Mouse (Mus musculus): ENCODE measurements around the gene Plk3. TPM values are rescaled to one million over a fixed set of nuclear protein-coding genes. Genes with fewer than 3 reads are reported as not detected.

Plk3 gene
- 40.8 TPM for polyA plus RNA-seq (2017; shearing (Covaris generic))

DNA sequence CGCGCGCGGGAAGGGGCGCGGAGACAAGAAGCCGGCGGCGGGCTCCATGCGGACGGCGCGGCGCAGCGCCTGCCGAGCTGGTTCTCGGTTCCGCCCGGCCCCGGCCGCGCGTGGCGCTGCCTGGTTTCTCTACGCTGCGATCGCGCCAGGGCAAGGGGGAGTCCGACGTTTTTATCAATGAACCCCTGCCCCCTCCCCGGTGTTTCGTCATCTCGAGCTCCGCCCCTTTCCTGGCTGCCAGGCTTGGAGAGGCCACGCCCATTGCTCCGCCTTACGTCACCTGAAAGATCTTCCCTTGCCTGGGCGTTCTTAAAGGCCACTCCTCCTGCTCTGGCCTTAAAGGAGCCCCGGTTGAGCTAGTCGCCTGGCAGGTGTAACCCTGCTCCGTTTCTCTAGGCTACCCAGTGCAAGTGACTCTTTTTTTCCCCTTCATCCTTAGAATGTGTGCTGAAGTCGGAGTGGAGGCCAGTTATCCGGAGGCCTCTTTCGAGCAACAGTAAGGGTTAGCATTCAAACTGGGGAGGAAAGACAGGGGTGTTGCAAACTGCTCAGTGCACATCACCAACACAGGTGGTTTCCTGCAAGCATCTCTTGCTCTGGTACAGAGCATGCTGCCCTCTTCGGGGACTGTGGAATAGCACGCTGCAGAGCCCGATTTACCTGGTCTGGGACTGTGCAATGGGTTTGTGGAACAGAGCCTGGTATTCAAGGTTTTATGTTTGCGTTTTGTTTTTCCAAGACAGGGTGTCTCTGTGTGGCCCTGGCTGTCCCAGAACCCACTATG, at the start of gene Plk3:
Gene Plk3 (minus strand): TSS at position 147 of the 784 bp plus-strand sequence.

DNA sequence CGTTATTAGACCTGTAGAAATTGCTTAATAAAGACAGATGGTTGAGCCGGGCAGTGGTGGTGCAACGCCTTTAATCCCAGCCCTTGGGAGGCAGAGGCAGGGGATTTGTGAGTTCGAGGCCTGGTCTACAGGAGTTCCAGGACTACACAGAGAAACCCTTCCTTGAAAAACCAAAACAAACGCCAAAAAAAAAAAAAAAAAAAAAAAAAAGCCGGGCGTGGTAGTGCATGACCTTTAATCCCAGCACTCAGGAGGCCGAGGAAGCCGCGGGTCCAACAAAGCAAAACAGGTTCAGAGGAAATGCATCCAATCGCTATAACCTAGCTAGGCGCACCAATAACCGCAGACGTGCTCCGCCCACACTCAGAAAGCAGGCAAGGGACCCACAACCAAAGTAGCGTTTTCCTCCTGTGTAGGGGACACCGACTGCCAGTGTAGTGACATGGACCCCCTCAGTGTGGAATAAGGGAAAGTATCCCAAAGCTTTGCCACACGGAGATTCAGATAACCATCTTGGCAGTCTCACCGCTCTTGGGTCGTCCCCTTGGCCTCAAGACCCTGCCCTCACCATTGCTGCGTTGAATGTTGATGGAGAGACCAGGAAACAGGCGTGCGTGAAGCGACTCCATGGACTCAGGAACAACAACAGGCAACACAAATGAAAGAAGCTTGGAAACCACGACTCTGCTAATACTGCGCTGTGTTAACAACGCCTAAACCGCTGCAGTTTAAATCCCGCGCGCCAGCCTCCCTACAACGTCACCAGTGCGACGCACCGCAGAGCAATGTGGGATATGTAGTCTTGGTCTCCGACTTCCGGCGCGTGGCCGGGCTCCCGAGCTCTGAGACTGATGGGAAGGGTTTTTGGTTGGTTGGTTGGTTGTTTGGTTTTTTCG, 48.3 kb upstream of the Plk3 start, which contains the start of gene Kif2c:
Gene Kif2c (minus strand): TSS at position 777 of the 896 bp plus-strand sequence.

GRCm38 (mm10) chr4:117155792-117156355, 22.1 kb upstream of the Plk3 start, which contains the start of gene Rps8:
Gene Rps8, minus strand, starts transcription at chr4:117156243.

GRCm38 (mm10) chr4:117126675-117127290, 7.0 kb downstream of the Plk3 start, which contains the start of gene Tctex1d4:
Gene Tctex1d4, plus strand, starts transcription at chr4:117126794.

DNA sequence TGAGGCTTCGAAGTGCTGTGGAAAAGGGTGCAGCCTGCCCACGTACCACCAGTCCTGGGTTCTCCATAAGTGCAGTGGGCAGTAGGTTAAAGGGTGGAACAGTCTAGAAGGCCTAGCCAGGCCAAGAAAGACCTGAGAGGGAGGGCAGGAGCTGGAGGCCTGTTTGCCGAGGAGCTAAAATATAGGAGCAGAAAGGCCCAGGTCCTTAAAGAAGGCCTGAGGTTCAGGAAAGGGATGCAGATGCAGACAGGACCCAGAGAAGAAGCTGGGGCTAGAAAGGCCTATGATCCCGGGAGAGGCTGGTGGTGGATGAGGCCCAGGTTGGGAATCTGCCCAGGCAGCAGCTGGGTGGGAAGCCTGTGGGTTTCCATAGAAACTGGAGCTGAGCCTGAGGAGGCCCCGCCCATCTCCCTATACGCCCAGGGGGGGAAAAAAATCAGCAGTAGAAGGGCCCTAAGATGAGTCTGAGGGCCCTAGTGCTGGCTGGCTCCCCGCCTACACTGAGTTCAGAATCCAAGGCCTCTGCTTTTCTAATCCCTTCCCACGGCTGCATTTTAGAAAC, 8.3 kb downstream of the Plk3 start, which contains the start of gene Btbd19:
Gene Btbd19 (minus strand): TSS at position 378 of the 562 bp plus-strand sequence.

GRCm38 (mm10) chr4:117095551-117096452, 38.0 kb downstream of the Plk3 start, which contains the start of gene Ptch2:
Gene Ptch2, plus strand, starts transcription at chr4:117096075.

Other genes starting within 250 kb of the Plk3 start
- 100.0 TPM for gene Urod, start 139.6 kb downstream of the Plk3 start, polyA plus RNA-seq (2017; shearing (Covaris generic))
- gene Hectd3, start 138.6 kb downstream of the Plk3 start, polyA plus RNA-seq (2017; shearing (Covaris generic)): 34.9 TPM
- gene Eif2b3, start 114.6 kb downstream of the Plk3 start, polyA plus RNA-seq (2017; shearing (Covaris generic)): 32.6 TPM
- gene Ptch2, start 37.9 kb downstream of the Plk3 start, polyA plus RNA-seq (2017; shearing (Covaris generic)): not detected
- 41.1 TPM for gene Btbd19, start 8.2 kb downstream of the Plk3 start, polyA plus RNA-seq (2017; shearing (Covaris generic))
- 2.5 TPM for gene Tctex1d4, start 7.2 kb downstream of the Plk3 start, polyA plus RNA-seq (2017; shearing (Covaris generic))
- gene Rps8, start 22.3 kb upstream of the Plk3 start, polyA plus RNA-seq (2017; shearing (Covaris generic)): 482 TPM
- 1.2 TPM for gene Kif2c, start 48.7 kb upstream of the Plk3 start, polyA plus RNA-seq (2017; shearing (Covaris generic))
- gene Tmem53, start 118.0 kb upstream of the Plk3 start, polyA plus RNA-seq (2017; shearing (Covaris generic)): 0.59 TPM
- not detected for gene Armh1, start 118.2 kb upstream of the Plk3 start, polyA plus RNA-seq (2017; shearing (Covaris generic))

All from CD4-positive, CD25-positive, alpha-beta regulatory T cell (primary cell).